Mouse (Mus musculus) hindbrain, postnatal 0 days (tissue): ENCODE measurements at regions not wholly inside any gene's neighbourhood (a gene's known extent, or its start where the extent isn't known, plus 50 kb on each side); places are given as distances from the start of the nearest gene placed in this dataset.

ENCODE experiments used
- ATAC-seq: fragments of 200-750 bp; cut with Nextera tagmentation; 2 replicates; pipeline ENCODE4 v1.8.0; 2017; ENCODE audit warnings: mild to moderate bottlenecking, moderate TSS enrichment, moderate library complexity
- DNase-seq: peaks from one replicate; pipeline ENCODE4 v3.0.0-alpha.2; 2015; ENCODE audit warnings: low spot score
- H3K27ac ChIP-seq: fragments of 300-500 bp; sonication (generic); 2 replicates; pipeline ENCODE4 v1.5.1; 2014; ENCODE audit warnings: mild to moderate bottlenecking
- H3K27me3 ChIP-seq: fragments of 300-500 bp; sonication (generic); 2 replicates; pipeline ENCODE4 v1.6.1; 2014; ENCODE audit warnings: low read length, mixed read lengths; ENCODE audit not compliant: insufficient read depth
- H3K36me3 ChIP-seq: fragments of 300-500 bp; sonication (generic); 2 replicates; pipeline ENCODE4 v1.6.1; 2014; ENCODE audit warnings: low read length, mixed read lengths; ENCODE audit not compliant: insufficient read depth
- H3K4me1 ChIP-seq: fragments of 300-500 bp; sonication (generic); 2 replicates; pipeline ENCODE4 v1.6.1; 2014; ENCODE audit warnings: antibody characterized with exemption, low read length, mixed read lengths; ENCODE audit not compliant: insufficient read depth
- H3K4me2 ChIP-seq: fragments of 300-500 bp; sonication (generic); 2 replicates; pipeline ENCODE4 v1.6.1; 2014; ENCODE audit warnings: low read depth, mild to moderate bottlenecking, low read length, moderate library complexity, mixed read lengths
- H3K4me3 ChIP-seq: fragments of 300-500 bp; sonication (generic); 2 replicates; pipeline ENCODE4 v1.5.1; 2014; ENCODE audit warnings: low read length
- H3K9ac ChIP-seq: fragments of 300-500 bp; sonication (generic); replicated peaks from 2 replicates; pipeline ENCODE4 v1.6.1; 2014; ENCODE audit warnings: mild to moderate bottlenecking, low read length, moderate library complexity, mixed read lengths
- H3K9me3 ChIP-seq: fragments of 300-500 bp; sonication (generic); 2 replicates; pipeline ENCODE4 v1.6.1; 2016; ENCODE audit warnings: low read length, mixed read lengths
- CTCF ChIP-seq: IDR thresholded peaks from 2 replicates; pipeline ENCODE4 v1.5.1; 2016; ENCODE audit warnings: antibody characterized with exemption, control low read depth, low read depth
- WGBS: fragments of 180-500 bp; shearing (Covaris S2); extraction: QIAGEN DNeasy Blood & Tissue Kit; methylation state at CpG from one replicate; pipeline ENCODE4 v1.1.7; 2014; 5-methylcytosine and 5-hydroxymethylcytosine counted together

DNA sequence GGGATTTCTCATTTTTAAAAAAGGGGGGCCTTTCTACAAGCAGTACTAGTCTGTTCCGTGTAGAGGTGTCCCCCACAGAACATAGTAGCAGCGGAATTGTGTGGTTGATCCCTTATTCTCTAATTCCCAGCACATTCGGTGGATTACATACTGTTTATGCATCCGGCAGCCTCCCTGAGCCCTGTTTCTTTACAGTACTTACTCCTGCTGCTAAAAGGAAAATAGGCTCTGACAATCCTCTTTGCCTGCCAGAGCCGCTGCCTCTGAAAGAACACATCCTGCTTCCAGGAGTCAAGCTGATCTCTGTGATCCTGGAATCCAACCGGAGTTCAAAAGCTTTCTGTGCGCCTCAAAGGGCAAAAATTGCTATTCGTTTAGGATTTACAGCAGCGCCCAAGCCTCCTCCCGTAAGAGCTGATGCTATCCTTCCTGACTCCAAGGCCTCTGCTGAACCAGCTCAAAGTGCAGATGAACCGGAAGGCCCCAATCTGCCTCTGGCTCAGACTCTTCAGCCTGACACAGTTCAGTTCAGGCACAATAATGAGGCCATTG lies 936.6 kb downstream of the Ndufa4 start:
- Histone ChIP-seq H3K4me1 (no peaks in the 10 kb centered on the region), H3K27me3 (no peaks in the 10 kb centered on the region), H3K4me3 (0 out of 2 replicates have a peak overlapping the region, but pooled peaks have one; percentile 1), H3K27ac (peak overlapping the region; percentile 83), H3K36me3 (no peaks in the 10 kb centered on the region), H3K9me3 (no peaks in the 10 kb centered on the region), H3K4me2 (peak overlapping the region; percentile 30), H3K9ac (no peak overlapping the region; the same call in 1 of the 2 replicates)
- WGBS: 6% methylated on average over 11 of the region's 11 CpGs
- TF ChIP-seq CTCF: no peak
- DNase-seq (peak; percentile 79), ATAC-seq (peak; percentile 92)

DNA sequence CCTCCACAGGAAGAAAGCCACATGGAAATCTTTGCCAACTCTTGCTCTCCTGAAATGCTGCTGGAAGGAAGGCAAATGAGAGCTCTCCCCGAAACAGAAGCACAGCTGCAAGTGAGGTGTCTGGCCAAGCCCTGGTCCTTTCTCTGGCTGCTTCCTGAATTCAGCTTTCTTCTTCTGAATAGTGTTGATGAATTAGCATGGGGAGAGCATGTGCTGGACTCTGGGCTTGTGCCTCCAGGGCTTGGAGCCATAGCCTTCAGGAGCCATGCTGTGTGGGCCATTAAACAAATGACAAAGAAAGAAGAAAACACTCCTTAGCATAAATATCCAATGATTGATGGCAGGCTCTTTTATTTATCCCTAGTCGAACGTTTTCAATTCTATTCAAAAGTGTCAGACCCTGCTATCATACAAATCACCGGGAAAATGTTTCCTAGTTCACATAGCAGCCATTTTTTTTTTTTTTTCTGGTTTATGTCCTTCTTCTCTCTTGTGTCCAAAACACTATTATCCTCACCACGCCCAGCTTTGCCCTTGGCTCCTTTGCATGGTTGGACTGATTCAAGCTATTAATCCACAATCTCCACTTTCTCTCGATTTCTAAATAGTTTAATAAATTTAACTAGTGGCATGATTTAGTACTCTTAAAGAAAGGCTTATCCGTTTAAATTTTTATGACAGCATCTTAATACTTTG lies 937.3 kb downstream of the Ndufa4 start:
- no peaks in the 10 kb centered on the region for H3K27me3 ChIP-seq
- peak; percentile 84 for DNase-seq
- H3K9me3 ChIP-seq: no peaks in the 10 kb centered on the region
- peak; percentile 95 for ATAC-seq
- no peak for TF ChIP-seq CTCF
- no peaks in the 10 kb centered on the region for H3K4me1 ChIP-seq
- no peak overlapping the region for H3K9ac ChIP-seq
- no peaks in the 10 kb centered on the region for H3K36me3 ChIP-seq
- peak overlapping the region; percentile 83 for H3K27ac ChIP-seq
- H3K4me3 ChIP-seq: 0 out of 2 replicates have a peak overlapping the region, but pooled peaks have one; percentile 1
- 8% methylated on average over 7 of the region's 7 CpGs for WGBS
- H3K4me2 ChIP-seq: peak overlapping the region; percentile 30

DNA sequence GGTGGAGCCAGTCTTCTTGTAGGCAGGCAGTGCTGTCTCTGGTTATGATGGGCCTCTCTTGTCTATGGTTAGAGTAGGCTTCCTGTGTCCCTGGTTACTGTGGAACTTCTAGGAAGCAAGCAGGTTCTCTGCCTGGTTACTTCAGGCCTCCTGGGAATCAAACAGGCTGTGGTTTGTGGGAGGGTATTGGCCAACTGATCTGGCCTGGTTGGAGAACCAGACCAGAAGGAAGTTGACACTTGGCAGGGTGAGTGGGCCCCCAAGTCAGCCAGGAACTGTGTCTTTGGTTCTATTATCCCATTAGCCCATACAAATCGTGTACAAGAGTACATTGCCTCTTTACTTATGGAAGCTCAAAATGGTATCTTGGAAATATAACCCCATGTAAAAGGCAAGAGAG lies 963.8 kb downstream of the Ndufa4 start:
- WGBS: 85% methylated on average over 1 of the region's 1 CpGs
- H3K4me2 ChIP-seq: no peak overlapping the region
- H3K36me3 ChIP-seq: no peaks in the 10 kb centered on the region
- H3K4me3 ChIP-seq: no peak overlapping the region
- ATAC-seq (no peak), DNase-seq (no peak)
- H3K27ac ChIP-seq: no peak overlapping the region
- no peaks in the 10 kb centered on the region for H3K4me1 ChIP-seq
- TF ChIP-seq CTCF: no peak
- no peaks in the 10 kb centered on the region for H3K27me3 ChIP-seq
- no peaks in the 10 kb centered on the region for H3K9me3 ChIP-seq
- H3K9ac ChIP-seq: no peak overlapping the region

DNA sequence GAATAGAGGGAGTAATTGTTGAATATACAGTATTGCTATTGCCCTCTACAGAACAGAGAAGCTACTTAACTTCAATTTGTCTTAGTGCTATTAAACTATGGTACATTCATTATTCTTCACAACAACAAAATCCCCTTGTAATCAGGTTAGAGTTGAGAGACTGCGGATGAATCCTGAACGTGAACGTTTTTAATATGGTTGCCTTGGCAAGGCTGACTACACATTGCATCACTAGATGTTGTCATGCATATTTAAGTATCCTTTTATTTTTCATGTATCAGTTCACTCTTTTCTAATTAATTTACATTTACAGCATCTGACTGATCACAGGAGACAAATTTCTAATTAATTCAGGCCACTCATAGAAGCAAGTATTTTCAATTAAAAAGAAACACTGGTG lies 965.8 kb downstream of the Ndufa4 start:
- 40% methylated on average over 3 of the region's 3 CpGs for WGBS
- Histone ChIP-seq H3K4me3 (no peak overlapping the region), H3K36me3 (no peaks in the 10 kb centered on the region), H3K9ac (no peak overlapping the region), H3K9me3 (no peaks in the 10 kb centered on the region), H3K4me2 (no peak overlapping the region), H3K27ac (no peak overlapping the region), H3K4me1 (no peaks in the 10 kb centered on the region), H3K27me3 (no peaks in the 10 kb centered on the region)
- ATAC-seq: no peak
- no peak for TF ChIP-seq CTCF
- DNase-seq: peak; percentile 23
